Mouse (Mus musculus) testis, adult 2 months (tissue): ENCODE measurements around the gene Hes7.

ENCODE experiments used
- CTCF ChIP-seq: fragments of 200-500 bp; IDR thresholded peaks from 2 replicates; pipeline ENCODE4 v1.5.1; 2012; ENCODE audit warnings: low read depth, mild to moderate bottlenecking, inconsistent platforms, low read length, moderate library complexity; ENCODE audit not compliant: control insufficient read depth, insufficient read depth, insufficient replicate concordance
- POLR2A ChIP-seq: fragments of 200-500 bp; IDR thresholded peaks from 2 replicates; pipeline ENCODE4 v1.6.1; 2012; ENCODE audit warnings: low read depth, mild to moderate bottlenecking, inconsistent platforms, low read length, moderate library complexity; ENCODE audit not compliant: control insufficient read depth

GRCm38 (mm10) chr11:69098039-69098761, 22.0 kb upstream of the Hes7 start:
- TF ChIP-seq CTCF (no peak), POLR2A (no peak)
